Mouse (Mus musculus) stomach, embryonic 15.5 days (tissue): ENCODE measurements around the gene Abcc10. TPM values are rescaled to one million over a fixed set of nuclear protein-coding genes. Genes with fewer than 3 reads are reported as not detected.

Source experiments
- ATAC-seq: fragments of 200-750 bp; cut with Nextera tagmentation; 2 replicates; pipeline ENCODE4 v1.8.0; 2017; ENCODE audit warnings: low read depth, moderate number of reproducible peaks, moderate TSS enrichment; ENCODE audit not compliant: insufficient read depth, low FRiP score
- H3K27ac ChIP-seq: fragments of 300-500 bp; sonication (generic); 2 replicates; pipeline ENCODE4 v1.5.1; 2015; ENCODE audit warnings: mild to moderate bottlenecking, inconsistent platforms
- H3K27me3 ChIP-seq: fragments of 300-500 bp; sonication (generic); replicated peaks from 2 replicates; pipeline ENCODE4 v1.6.1; 2015; ENCODE audit warnings: inconsistent platforms
- H3K36me3 ChIP-seq: fragments of 300-500 bp; sonication (generic); 2 replicates; pipeline ENCODE4 v1.6.1; 2015; ENCODE audit warnings: inconsistent platforms
- H3K4me1 ChIP-seq: fragments of 300-500 bp; sonication (generic); 2 replicates; pipeline ENCODE4 v1.6.1; 2015; ENCODE audit warnings: inconsistent platforms
- H3K4me2 ChIP-seq: fragments of 300-500 bp; sonication (generic); 2 replicates; pipeline ENCODE4 v1.6.1; 2015; ENCODE audit warnings: mild to moderate bottlenecking, inconsistent platforms
- H3K4me3 ChIP-seq: fragments of 300-500 bp; sonication (generic); replicated peaks from 2 replicates; pipeline ENCODE4 v1.5.1; 2015; ENCODE audit warnings: inconsistent platforms
- H3K9ac ChIP-seq: fragments of 300-500 bp; sonication (generic); 2 replicates; pipeline ENCODE4 v1.6.1; 2015; ENCODE audit warnings: inconsistent platforms
- H3K9me3 ChIP-seq: fragments of 300-500 bp; sonication (generic); 2 replicates; pipeline ENCODE4 v1.6.1; 2016; ENCODE audit warnings: inconsistent platforms
- WGBS: fragments of 180-500 bp; shearing (Covaris S2); methylation state at CpG from one replicate; pipeline ENCODE4 v1.1.7; 2015; 5-methylcytosine and 5-hydroxymethylcytosine counted together
- polyA plus RNA-seq: library from polyadenylated mRNA; unstranded; fragments of >200 nt; fragmentation: Nextera tagmentation; extraction: Ambion mirVana; gene quantifications from 2 replicates; pipeline ENCODE4 v1.2.1, GENCODE M21; 2015

Abcc10 gene
- polyA plus RNA-seq = 5.3 and 5.9 TPM in 2 replicates

- Histone ChIP-seq H3K4me3 (peak within 1 kb of the TSS; percentile 70), H3K27ac (peak within 1 kb of the TSS; percentile 98), H3K9ac (peak within 1 kb of the TSS; percentile 72), H3K4me2 (peak within 1 kb of the TSS; percentile 88), H3K27me3 (no peaks in the 10 kb centered on the region), H3K36me3 (peaks cover 16% of the 10 kb centered on the region; the same call in 1 of the 2 replicates), H3K4me1 (peaks cover 4% of the 10 kb centered on the region; the same call in 1 of the 2 replicates), H3K9me3 (no peaks in the 10 kb centered on the region)
- peak; percentile 98 for ATAC-seq
- under 1% methylated on average over 40 of the region's 40 CpGs for WGBS
Measured at GRCm38 (mm10) chr17:46327906-46328534, at the start of gene Abcc10. Gene Abcc10, minus strand, starts transcription at chr17:46328352.

DNA sequence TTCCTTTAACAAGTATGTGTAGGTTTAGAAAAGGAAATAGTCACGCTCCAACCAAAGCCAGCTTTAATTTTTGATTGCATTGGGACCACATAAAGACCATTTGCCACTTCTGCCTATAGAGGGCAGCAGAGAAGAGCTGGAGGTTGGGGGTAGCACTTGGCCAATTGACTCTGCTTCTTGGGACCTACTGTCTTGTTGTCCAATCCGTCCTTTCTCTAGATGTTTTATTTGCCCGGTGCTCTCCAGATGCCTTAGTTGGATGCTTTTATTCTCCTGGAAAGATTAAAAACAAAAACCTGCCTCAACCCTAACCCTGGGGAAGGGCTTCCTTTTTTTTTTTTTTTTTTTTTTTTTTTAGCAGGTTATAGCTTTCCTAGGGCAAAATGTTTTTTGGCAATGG, 43.6 kb upstream of the Abcc10 start:
- ATAC-seq = no peak
- Histone ChIP-seq H3K4me1 (no peaks in the 10 kb centered on the region), H3K36me3 (no peaks in the 10 kb centered on the region), H3K9ac (no peak overlapping the region), H3K27me3 (no peaks in the 10 kb centered on the region), H3K4me2 (no peak overlapping the region), H3K9me3 (no peaks in the 10 kb centered on the region), H3K27ac (no peak overlapping the region), H3K4me3 (no peak overlapping the region)
- WGBS = 71% methylated on average over 3 of the region's 3 CpGs

DNA sequence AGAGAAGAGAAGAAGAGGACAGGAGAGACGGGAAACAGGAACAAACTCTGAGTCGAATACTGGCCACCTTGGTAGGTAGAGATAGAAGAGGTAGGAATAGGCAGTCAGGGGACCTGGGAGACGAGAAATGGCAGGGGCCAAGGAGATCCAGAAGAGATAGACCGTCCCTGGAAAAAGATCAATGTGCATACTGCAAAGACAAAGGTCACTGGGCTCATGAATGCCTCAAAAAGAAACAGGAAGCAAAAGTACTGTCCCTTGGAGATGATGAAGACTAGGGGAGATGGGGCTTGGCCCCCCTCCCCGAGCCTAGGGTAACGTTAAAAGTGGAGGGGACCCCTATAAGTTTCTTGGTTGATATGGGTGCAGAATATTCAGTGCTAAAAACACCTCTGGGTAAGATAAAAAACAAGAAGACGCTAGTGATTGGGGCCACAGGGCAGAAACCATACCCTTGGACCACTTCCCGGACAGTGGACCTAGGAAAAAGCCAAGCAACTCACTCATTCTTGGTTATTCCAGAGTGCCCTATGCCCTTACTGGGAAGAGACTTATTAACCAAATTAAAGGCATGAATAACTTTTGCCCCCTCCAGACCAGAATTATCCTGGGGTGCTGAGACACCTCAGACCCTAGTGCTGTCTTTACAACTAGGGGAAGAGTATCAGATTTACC, 23.0 kb upstream of the Abcc10 start:
- no peaks in the 10 kb centered on the region for H3K27me3 ChIP-seq
- no peaks in the 10 kb centered on the region for H3K4me1 ChIP-seq
- WGBS = 84% methylated on average over 8 of the region's 8 CpGs
- H3K27ac ChIP-seq = no peak overlapping the region
- no peak overlapping the region for H3K9ac ChIP-seq
- H3K9me3 ChIP-seq = no peaks in the 10 kb centered on the region; the same call in 1 of the 2 replicates
- no peak overlapping the region for H3K4me3 ChIP-seq
- no peaks in the 10 kb centered on the region for H3K36me3 ChIP-seq
- H3K4me2 ChIP-seq = no peak overlapping the region
- ATAC-seq = no peak

DNA sequence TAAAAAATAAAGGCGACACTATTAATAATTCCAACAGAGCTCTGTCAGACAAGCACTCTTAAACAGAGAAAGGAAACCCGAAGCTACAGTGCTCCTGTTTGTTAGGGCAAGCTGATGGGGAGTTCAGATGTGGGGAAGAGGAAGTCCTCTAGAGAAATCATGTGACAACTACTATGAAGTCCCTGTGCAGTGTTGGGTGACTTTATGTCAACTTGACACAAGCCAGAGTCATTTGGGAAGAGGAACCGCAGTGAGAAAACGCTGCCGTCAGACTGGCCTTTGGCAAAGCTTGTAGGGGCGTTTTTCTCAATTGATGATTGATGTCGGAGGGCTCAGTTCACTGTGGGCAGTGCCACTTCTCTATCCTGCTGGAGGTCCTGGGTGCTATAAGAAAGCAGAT, 13.1 kb upstream of the Abcc10 start:
- Histone ChIP-seq H3K4me2 (no peak overlapping the region), H3K9ac (no peak overlapping the region), H3K36me3 (no peaks in the 10 kb centered on the region), H3K9me3 (no peaks in the 10 kb centered on the region), H3K4me3 (no peak overlapping the region), H3K4me1 (no peaks in the 10 kb centered on the region), H3K27me3 (no peaks in the 10 kb centered on the region), H3K27ac (no peak overlapping the region)
- no peak for ATAC-seq
- WGBS = 54% methylated on average over 7 of the region's 7 CpGs

- ATAC-seq = no peak
- no peak overlapping the region for H3K27ac ChIP-seq
- WGBS = 21% methylated on average over 5 of the region's 5 CpGs
Measured at GRCm38 (mm10) chr17:46336475-46336874, 8.3 kb upstream of the Abcc10 start.

GRCm38 (mm10) chr17:46328723-46329122, 571 bp upstream of the Abcc10 start:
- Histone ChIP-seq H3K36me3 (peaks cover 9% of the 10 kb centered on the region; the same call in 1 of the 2 replicates), H3K4me3 (peak overlapping the region; percentile 70; the same call in 1 of the 2 replicates), H3K4me1 (peaks cover 4% of the 10 kb centered on the region; the same call in 1 of the 2 replicates), H3K27ac (peak overlapping the region; percentile 98; the same call in 1 of the 2 replicates), H3K9me3 (no peaks in the 10 kb centered on the region), H3K4me2 (peak overlapping the region; percentile 88), H3K9ac (no peak overlapping the region), H3K27me3 (no peaks in the 10 kb centered on the region)
- ATAC-seq = no peak
- WGBS = 64% methylated on average over 6 of the region's 6 CpGs

More at GRCm38 (mm10) chr17:46336475-46336874, 8.3 kb upstream of the Abcc10 start:
- H3K4me3 ChIP-seq = no peak overlapping the region
- H3K4me2 ChIP-seq = no peak overlapping the region
- H3K9ac ChIP-seq = no peak overlapping the region
- H3K4me1 ChIP-seq = no peaks in the 10 kb centered on the region
- no peaks in the 10 kb centered on the region for H3K36me3 ChIP-seq
- no peaks in the 10 kb centered on the region for H3K9me3 ChIP-seq
- H3K27me3 ChIP-seq = no peaks in the 10 kb centered on the region

GRCm38 (mm10) chr17:46327413-46327905, 693 bp downstream of the Abcc10 start:
- H3K9me3 ChIP-seq = no peaks in the 10 kb centered on the region
- H3K4me2 ChIP-seq = peak overlapping the region; percentile 88
- ATAC-seq = no peak
- peaks cover 17% of the 10 kb centered on the region; the same call in 1 of the 2 replicates for H3K36me3 ChIP-seq
- H3K27ac ChIP-seq = peak overlapping the region; percentile 98
- 3% methylated on average over 27 of the region's 27 CpGs for WGBS
- H3K4me3 ChIP-seq = peak overlapping the region; percentile 70
- no peaks in the 10 kb centered on the region for H3K27me3 ChIP-seq
- H3K9ac ChIP-seq = peak overlapping the region; percentile 72
- H3K4me1 ChIP-seq = peaks cover 4% of the 10 kb centered on the region; the same call in 1 of the 2 replicates

DNA sequence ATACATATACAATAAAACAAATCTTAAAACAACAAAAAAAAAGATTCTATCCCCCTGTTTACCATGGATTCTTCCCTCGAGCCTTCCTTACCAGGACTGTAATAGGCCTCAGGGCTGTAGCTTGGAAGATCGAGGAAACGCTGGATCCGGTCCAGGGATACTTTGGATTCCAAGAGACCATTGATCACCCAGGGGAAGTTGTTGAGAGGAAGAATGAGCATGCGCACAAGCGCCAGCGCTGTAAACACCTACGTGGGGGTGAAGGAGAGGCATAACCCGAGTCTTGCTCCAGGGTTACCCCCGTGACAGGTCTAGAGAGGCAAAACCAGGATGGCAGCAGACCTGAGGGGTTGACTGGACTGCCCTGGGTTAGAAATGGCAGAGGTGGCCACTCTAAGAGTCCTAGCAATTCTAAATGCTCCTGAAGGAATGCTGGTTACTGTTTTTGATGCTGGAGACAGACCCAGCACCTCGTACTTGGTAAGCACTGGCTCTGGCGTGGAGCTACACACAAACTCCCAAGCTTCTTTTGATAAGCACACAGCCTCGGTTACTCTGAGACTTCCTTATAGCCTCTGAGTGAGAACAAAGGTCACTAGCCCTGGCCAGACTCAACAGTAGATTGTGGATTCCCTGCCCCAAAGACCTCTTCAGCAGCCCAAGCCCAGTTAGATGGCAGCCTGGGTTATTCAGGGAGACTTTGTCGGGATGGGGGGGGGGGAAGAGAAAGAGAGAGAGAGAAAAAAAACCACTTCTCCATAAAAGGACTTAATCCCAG, 5.9 kb downstream of the Abcc10 start:
- peaks cover 21% of the 10 kb centered on the region; the same call in 1 of the 2 replicates for H3K36me3 ChIP-seq
- no peaks in the 10 kb centered on the region for H3K27me3 ChIP-seq
- 0 out of 2 replicates have a peak, but pooled peaks cover 2% of the 10 kb centered on the region for H3K9me3 ChIP-seq
- peaks cover 2% of the 10 kb centered on the region; the same call in 1 of the 2 replicates for H3K4me1 ChIP-seq
- no peak overlapping the region for H3K9ac ChIP-seq
- 84% methylated on average over 14 of the region's 14 CpGs for WGBS
- no peak overlapping the region for H3K27ac ChIP-seq
- H3K4me3 ChIP-seq = no peak overlapping the region
- ATAC-seq = no peak
- H3K4me2 ChIP-seq = no peak overlapping the region

GRCm38 (mm10) chr17:46320492-46320891, 7.7 kb downstream of the Abcc10 start:
- Histone ChIP-seq H3K36me3 (peaks cover 21% of the 10 kb centered on the region; the same call in 1 of the 2 replicates), H3K4me1 (no peaks in the 10 kb centered on the region), H3K9ac (no peak overlapping the region), H3K4me2 (no peak overlapping the region), H3K4me3 (no peak overlapping the region), H3K9me3 (0 out of 2 replicates have a peak, but pooled peaks cover 2% of the 10 kb centered on the region), H3K27me3 (no peaks in the 10 kb centered on the region), H3K27ac (no peak overlapping the region)
- WGBS = 59% methylated on average over 6 of the region's 6 CpGs
- no peak for ATAC-seq

GRCm38 (mm10) chr17:46315813-46316212, 12.3 kb downstream of the Abcc10 start:
- H3K27ac ChIP-seq = no peak overlapping the region
- WGBS = 81% methylated on average over 10 of the region's 10 CpGs

GRCm38 (mm10) chr17:46313135-46313715, 14.9 kb downstream of the Abcc10 start:
- Histone ChIP-seq H3K27me3 (no peaks in the 10 kb centered on the region), H3K4me1 (no peaks in the 10 kb centered on the region), H3K4me3 (no peak overlapping the region), H3K27ac (no peak overlapping the region), H3K36me3 (no peaks in the 10 kb centered on the region), H3K9me3 (no peaks in the 10 kb centered on the region), H3K9ac (no peak overlapping the region), H3K4me2 (no peak overlapping the region)
- WGBS = 81% methylated on average over 9 of the region's 9 CpGs
- no peak for ATAC-seq

More at GRCm38 (mm10) chr17:46315813-46316212, 12.3 kb downstream of the Abcc10 start:
- Histone ChIP-seq H3K9me3 (0 out of 2 replicates have a peak, but pooled peaks cover 2% of the 10 kb centered on the region), H3K4me1 (no peaks in the 10 kb centered on the region), H3K27me3 (no peaks in the 10 kb centered on the region), H3K36me3 (no peaks in the 10 kb centered on the region), H3K4me2 (no peak overlapping the region), H3K4me3 (no peak overlapping the region), H3K9ac (no peak overlapping the region)
- no peak for ATAC-seq
